Comparison of ENCODE assay signal across 8 mouse cellular contexts in genomic region chr15:7084780-7085497, GRCm38 (mm10). TPM values are rescaled to one million over a fixed set of nuclear protein-coding genes. Genes with fewer than 3 reads are reported as not detected.
DNase-seq lines count a peak whose midpoint lies in the region; ATAC-seq and TF ChIP-seq lines count a peak whose summit lies in the region.

No protein-coding gene starts in this region.

- H3K27me3 ChIP-seq in intestine, embryonic 15.5 days (replicated peaks), result no peaks in the 10 kb centered on the region
- H3K27me3 ChIP-seq in intestine, postnatal 0 days (replicated peaks; ENCODE audit: control insufficient read depth, insufficient read depth, low read length), result 0 out of 2 replicates have a peak, but pooled peaks cover 7% of the 10 kb centered on the region
- H3K27me3 ChIP-seq in ES-Bruce4 (ENCODE audit: control insufficient read depth, insufficient read depth, low read length, poor library complexity, severe bottlenecking), result no peaks in the 10 kb centered on the region
- H3K27me3 ChIP-seq in embryonic facial prominence, embryonic 13.5 days, result peaks cover 8% of the 10 kb centered on the region

- TF ChIP-seq POLR2A in ES-Bruce4 (IDR thresholded peaks at IDR 0.05; ENCODE audit: insufficient read depth, low read length), result no peak

- 15% methylated on average over 8 of the region's 8 CpGs for WGBS in intestine, embryonic 15.5 days
- WGBS in intestine, postnatal 0 days, result 19% methylated on average over 8 of the region's 8 CpGs
- 29% methylated on average over 8 of the region's 8 CpGs for WGBS in embryonic facial prominence, embryonic 13.5 days

- ATAC-seq in intestine, embryonic 15.5 days, result peak; percentile 66; the same call in 1 of the 2 replicates
- no peak for ATAC-seq in intestine, postnatal 0 days
- ATAC-seq in embryonic facial prominence, embryonic 13.5 days (ENCODE audit: insufficient number of reproducible peaks, insufficient read depth, low FRiP score, low TSS enrichment, low read depth), result no peak
- no peak for ATAC-seq in CD4-positive, CD25-positive, alpha-beta regulatory T cell, adult 4 months

- no peak overlapping the region for H3K9ac ChIP-seq in intestine, embryonic 15.5 days
- H3K9ac ChIP-seq in intestine, postnatal 0 days (ENCODE audit: low read depth, low read length), result no peak overlapping the region
- no peak overlapping the region for H3K9ac ChIP-seq in ES-Bruce4 (ENCODE audit: low read depth, poor library complexity, severe bottlenecking)
- 0 out of 2 replicates have a peak overlapping the region, but pooled peaks have one; percentile 36 for H3K9ac ChIP-seq in embryonic facial prominence, embryonic 13.5 days

- no peak for TF ChIP-seq EP300 in ES-Bruce4 (IDR thresholded peaks at IDR 0.05; ENCODE audit: insufficient read depth, low read depth, low read length)

- H3K36me3 ChIP-seq in intestine, embryonic 15.5 days, result no peaks in the 10 kb centered on the region
- no peaks in the 10 kb centered on the region for H3K36me3 ChIP-seq in intestine, postnatal 0 days (ENCODE audit: control insufficient read depth, insufficient read depth)
- no peaks in the 10 kb centered on the region for H3K36me3 ChIP-seq in ES-Bruce4 (ENCODE audit: control insufficient read depth, insufficient read depth, low read length, poor library complexity, severe bottlenecking)
- H3K36me3 ChIP-seq in embryonic facial prominence, embryonic 13.5 days, result no peaks in the 10 kb centered on the region

- no peak overlapping the region for H3K27ac ChIP-seq in intestine, embryonic 15.5 days
- H3K27ac ChIP-seq in intestine, postnatal 0 days (ENCODE audit: low read depth, low read length), result no peak overlapping the region
- 0 out of 2 replicates have a peak overlapping the region, but pooled peaks have one; percentile 3 for H3K27ac ChIP-seq in ES-Bruce4 (ENCODE audit: insufficient read depth, low read length)
- H3K27ac ChIP-seq in embryonic facial prominence, embryonic 13.5 days, result no peak overlapping the region

- no peak for TF ChIP-seq CTCF in intestine, postnatal 0 days (IDR thresholded peaks at IDR 0.05; ENCODE audit: low read depth)
- no peak for TF ChIP-seq CTCF in ES-Bruce4 (IDR thresholded peaks at IDR 0.05; ENCODE audit: low read depth, low read length)

- no peak overlapping the region for H3K4me3 ChIP-seq in intestine, embryonic 15.5 days (replicated peaks)
- no peak overlapping the region for H3K4me3 ChIP-seq in intestine, postnatal 0 days (ENCODE audit: low read depth, low read length)
- no peak overlapping the region for H3K4me3 ChIP-seq in ES-Bruce4 (ENCODE audit: low read depth, low read length)
- H3K4me3 ChIP-seq in embryonic facial prominence, embryonic 13.5 days, result no peak overlapping the region

- peaks cover 6% of the 10 kb centered on the region; the same call in 1 of the 2 replicates for H3K4me1 ChIP-seq in intestine, embryonic 15.5 days (replicated peaks)
- H3K4me1 ChIP-seq in intestine, postnatal 0 days (replicated peaks; ENCODE audit: control insufficient read depth, insufficient read depth, low read length), result no peaks in the 10 kb centered on the region
- H3K4me1 ChIP-seq in ES-Bruce4 (ENCODE audit: control insufficient read depth, insufficient read depth, low read length), result peaks cover 4% of the 10 kb centered on the region
- peaks cover 25% of the 10 kb centered on the region for H3K4me1 ChIP-seq in embryonic facial prominence, embryonic 13.5 days

- no peaks in the 10 kb centered on the region for H3K9me3 ChIP-seq in intestine, embryonic 15.5 days
- no peaks in the 10 kb centered on the region for H3K9me3 ChIP-seq in intestine, postnatal 0 days (ENCODE audit: control insufficient read depth)
- no peaks in the 10 kb centered on the region for H3K9me3 ChIP-seq in ES-Bruce4 (replicated peaks; ENCODE audit: control insufficient read depth, insufficient read depth, low read length, poor library complexity, severe bottlenecking)
- H3K9me3 ChIP-seq in embryonic facial prominence, embryonic 13.5 days, result no peaks in the 10 kb centered on the region

- H3K4me2 ChIP-seq in intestine, embryonic 15.5 days (replicated peaks), result 0 out of 2 replicates have a peak overlapping the region, but pooled peaks have one; percentile 12
- no peak overlapping the region for H3K4me2 ChIP-seq in intestine, postnatal 0 days (replicated peaks; ENCODE audit: low read depth)
- 0 out of 2 replicates have a peak overlapping the region, but pooled peaks have one; percentile 16 for H3K4me2 ChIP-seq in embryonic facial prominence, embryonic 13.5 days

- DNase-seq in lung, postnatal 4 days, result peak; percentile 23 to 40
- DNase-seq in kidney, adult 9 months, result no peak
- no peak for DNase-seq in thymus, postnatal 4 days

RNA-seq across cellular contexts. Expression of gene Lifr, which starts 5.5 kb away (rescaled TPM):
- polyA plus RNA-seq in intestine, embryonic 15.5 days (2015; fragmentation: Nextera tagmentation; extraction: Ambion mirVana), result 16.4 and 17.4 TPM in 2 replicates
- polyA plus RNA-seq in intestine, postnatal 0 days (2015; fragmentation: Nextera tagmentation; extraction: Ambion mirVana), result 6.2 and 6.3 TPM in 2 replicates
- polyA plus RNA-seq in ES-Bruce4 (2011; ENCODE audit: insufficient read depth, insufficient read length, low read depth, missing spikeins), result 32.0 and 33.8 TPM in 2 replicates
- 13.6 and 18.7 TPM in 2 replicates for polyA plus RNA-seq in embryonic facial prominence, embryonic 13.5 days (2015; fragmentation: Nextera tagmentation; extraction: Ambion mirVana)
- under 1 TPM; 0.06 to 0.16 TPM for polyA plus RNA-seq in CD4-positive, CD25-positive, alpha-beta regulatory T cell, adult 4 months (2017; shearing (Covaris generic))

Comparison
In these comparisons a context has a peak if more than half of its experiments do, and no peak if none do; other contexts are left out.
1. DNase-seq: peak in lung, postnatal 4 days (2 of 2); none in kidney, adult 9 months (single experiment) and thymus, postnatal 4 days (single experiment).